Mouse (Mus musculus) heart, embryonic 12.5 days (tissue): ENCODE measurements at regions not wholly inside any gene's neighbourhood (a gene's known extent, or its start where the extent isn't known, plus 50 kb on each side); places are given as distances from the start of the nearest gene placed in this dataset.

Source experiments
- ATAC-seq: fragments of 200-750 bp; cut with Nextera tagmentation; 2 replicates; pipeline ENCODE4 v1.8.0; 2017; ENCODE audit warnings: moderate TSS enrichment, moderate library complexity; ENCODE audit not compliant: insufficient number of reproducible peaks, low FRiP score
- H3K27ac ChIP-seq: fragments of 300-500 bp; sonication (generic); 2 replicates; pipeline ENCODE4 v1.5.1; 2016; ENCODE audit warnings: mild to moderate bottlenecking, moderate library complexity; ENCODE audit not compliant: poor library complexity, severe bottlenecking
- H3K27me3 ChIP-seq: fragments of 300-500 bp; sonication (generic); replicated peaks from 2 replicates; pipeline ENCODE4 v1.6.1; 2016; ENCODE audit warnings: mild to moderate bottlenecking, moderate library complexity
- H3K36me3 ChIP-seq: fragments of 300-500 bp; sonication (generic); 2 replicates; pipeline ENCODE4 v1.6.1; 2016; ENCODE audit warnings: mild to moderate bottlenecking, moderate library complexity
- H3K4me1 ChIP-seq: fragments of 300-500 bp; sonication (generic); replicated peaks from 2 replicates; pipeline ENCODE4 v1.6.1; 2016; ENCODE audit warnings: mild to moderate bottlenecking
- H3K4me2 ChIP-seq: fragments of 300-500 bp; sonication (generic); 2 replicates; pipeline ENCODE4 v1.6.1; 2016; ENCODE audit warnings: mild to moderate bottlenecking, moderate library complexity
- H3K4me3 ChIP-seq: fragments of 300-500 bp; sonication (generic); 2 replicates; pipeline ENCODE4 v1.5.1; 2016; ENCODE audit warnings: mild to moderate bottlenecking
- H3K9ac ChIP-seq: fragments of 300-500 bp; sonication (generic); 2 replicates; pipeline ENCODE4 v1.6.1; 2016; ENCODE audit warnings: mild to moderate bottlenecking, moderate library complexity
- H3K9me3 ChIP-seq: fragments of 300-500 bp; sonication (generic); replicated peaks from 2 replicates; pipeline ENCODE4 v1.6.1; 2016; ENCODE audit warnings: mild to moderate bottlenecking, moderate library complexity
- WGBS: fragments of 180-500 bp; shearing (Covaris S2); methylation state at CpG from one replicate; pipeline ENCODE4 v1.1.7; 2016; 5-methylcytosine and 5-hydroxymethylcytosine counted together

- H3K27me3 ChIP-seq = no peaks in the 10 kb centered on the region
- H3K4me2 ChIP-seq = no peak overlapping the region
- H3K36me3 ChIP-seq = no peaks in the 10 kb centered on the region
- H3K9ac ChIP-seq = no peak overlapping the region
- no peak overlapping the region for H3K4me3 ChIP-seq
- H3K27ac ChIP-seq = no peak overlapping the region
- peaks cover 8% of the 10 kb centered on the region; the same call in 1 of the 2 replicates for H3K4me1 ChIP-seq
- no peak for ATAC-seq
- 75% methylated on average over 3 of the region's 3 CpGs for whole genome bisulfite sequencing
- 0 out of 2 replicates have a peak, but pooled peaks cover under 1% of the 10 kb centered on the region for H3K9me3 ChIP-seq
Observed at GRCm38 (mm10) chr19:15517853-15518252, 429.3 kb downstream of the Psat1 start.

DNA sequence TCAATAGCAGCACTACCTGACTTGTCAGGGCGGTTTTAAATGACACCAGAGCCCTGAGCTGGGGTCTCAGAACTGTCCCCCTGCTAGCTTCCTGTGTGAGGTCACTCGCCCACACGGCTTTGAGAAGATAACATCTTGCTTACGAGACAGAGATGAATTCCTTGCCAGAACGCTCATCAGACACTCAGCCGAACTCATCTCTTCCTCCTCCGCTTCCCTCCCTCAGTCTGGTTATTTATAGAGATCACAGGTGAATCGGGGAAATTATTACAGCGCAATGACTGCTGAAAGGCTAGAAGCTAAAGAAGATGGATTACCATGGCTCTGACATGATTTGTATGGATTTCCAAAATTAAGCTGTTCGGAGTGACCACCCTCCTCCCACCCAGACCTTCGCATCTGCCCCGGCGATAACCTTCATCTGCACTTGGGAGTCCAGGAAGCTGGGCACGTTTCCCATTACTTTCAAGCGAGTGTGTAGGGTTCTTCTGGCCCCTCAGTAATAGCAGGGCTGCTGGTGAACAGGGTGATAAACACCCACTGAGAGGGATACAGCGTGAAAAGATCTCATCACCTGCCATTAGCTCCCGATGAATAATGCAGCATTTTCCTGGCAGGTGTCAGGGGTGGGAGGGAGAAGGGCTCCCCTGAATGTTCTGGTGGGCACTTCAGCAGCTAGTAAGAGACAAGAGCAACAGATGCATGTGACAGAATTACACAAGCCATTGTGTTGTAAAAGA, 430.4 kb downstream of the Psat1 start:
- no peak for ATAC-seq
- Histone ChIP-seq H3K27me3 (no peaks in the 10 kb centered on the region), H3K9ac (no peak overlapping the region), H3K36me3 (no peaks in the 10 kb centered on the region), H3K27ac (no peak overlapping the region), H3K4me1 (peaks cover 8% of the 10 kb centered on the region; the same call in 1 of the 2 replicates), H3K4me3 (no peak overlapping the region), H3K4me2 (peak overlapping the region; percentile 18; the same call in 1 of the 2 replicates), H3K9me3 (no peaks in the 10 kb centered on the region)
- WGBS = 30% methylated on average over 17 of the region's 17 CpGs

DNA sequence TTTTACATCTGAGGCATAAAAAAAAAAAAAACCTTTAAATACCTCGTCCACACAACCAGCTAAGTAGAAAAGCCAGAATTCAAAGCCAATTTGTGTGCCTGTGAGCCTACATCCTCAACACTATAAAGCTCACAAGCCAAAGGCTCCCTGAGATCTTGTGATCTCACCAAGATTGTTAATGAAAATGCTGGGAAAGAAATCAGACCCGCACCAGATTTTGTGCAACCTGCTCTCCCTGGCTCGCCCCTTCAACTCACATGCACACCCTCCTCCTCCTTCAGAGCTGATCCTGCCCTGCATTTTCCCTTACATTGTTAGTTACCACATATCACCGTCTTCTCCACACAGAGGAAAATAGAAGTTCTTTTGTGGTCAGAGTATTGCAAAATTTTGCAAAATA, 433.9 kb downstream of the Psat1 start:
- Histone ChIP-seq H3K4me3 (no peak overlapping the region), H3K9me3 (no peaks in the 10 kb centered on the region), H3K4me2 (no peak overlapping the region), H3K27ac (no peak overlapping the region), H3K36me3 (no peaks in the 10 kb centered on the region), H3K4me1 (peaks cover 8% of the 10 kb centered on the region; the same call in 1 of the 2 replicates), H3K27me3 (no peaks in the 10 kb centered on the region), H3K9ac (no peak overlapping the region)
- 80% methylated on average over 4 of the region's 4 CpGs for WGBS
- ATAC-seq = no peak

DNA sequence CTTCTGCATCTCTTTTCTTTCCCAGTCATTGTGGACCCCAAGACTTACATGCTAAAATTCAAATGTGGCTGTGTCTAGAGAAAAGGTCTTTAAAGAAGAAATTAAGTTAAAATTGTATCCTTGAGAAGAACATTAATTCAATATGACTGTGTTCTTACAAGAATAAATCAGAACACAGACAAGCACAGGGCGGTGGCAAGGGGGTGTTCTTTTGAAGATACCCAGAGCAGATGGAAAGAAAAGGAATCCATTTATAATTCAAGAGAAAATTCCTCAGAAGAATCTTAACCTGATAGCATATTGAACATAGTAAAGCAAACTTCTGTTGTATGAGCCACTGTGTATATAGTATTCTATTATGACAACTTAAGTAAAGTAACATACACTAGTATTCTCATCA, 436.7 kb downstream of the Psat1 start:
- WGBS = 77% methylated on average over 1 of the region's 1 CpGs

GRCm38 (mm10) chr19:15502985-15503354, 444.2 kb downstream of the Psat1 start:
- H3K9ac ChIP-seq = no peak overlapping the region
- no peak for ATAC-seq
- H3K27ac ChIP-seq = no peak overlapping the region
- 74% methylated on average over 1 of the region's 1 CpGs for WGBS
- no peaks in the 10 kb centered on the region for H3K9me3 ChIP-seq
- H3K27me3 ChIP-seq = no peaks in the 10 kb centered on the region
- H3K4me3 ChIP-seq = no peak overlapping the region
- no peak overlapping the region for H3K4me2 ChIP-seq
- no peaks in the 10 kb centered on the region for H3K4me1 ChIP-seq
- no peaks in the 10 kb centered on the region for H3K36me3 ChIP-seq

More for the DNA sequence above, 436.7 kb downstream of the Psat1 start:
- Histone ChIP-seq H3K9me3 (no peaks in the 10 kb centered on the region), H3K4me1 (no peaks in the 10 kb centered on the region), H3K27ac (no peak overlapping the region), H3K36me3 (no peaks in the 10 kb centered on the region), H3K27me3 (no peaks in the 10 kb centered on the region), H3K9ac (no peak overlapping the region), H3K4me3 (no peak overlapping the region), H3K4me2 (no peak overlapping the region)
- ATAC-seq = no peak

DNA sequence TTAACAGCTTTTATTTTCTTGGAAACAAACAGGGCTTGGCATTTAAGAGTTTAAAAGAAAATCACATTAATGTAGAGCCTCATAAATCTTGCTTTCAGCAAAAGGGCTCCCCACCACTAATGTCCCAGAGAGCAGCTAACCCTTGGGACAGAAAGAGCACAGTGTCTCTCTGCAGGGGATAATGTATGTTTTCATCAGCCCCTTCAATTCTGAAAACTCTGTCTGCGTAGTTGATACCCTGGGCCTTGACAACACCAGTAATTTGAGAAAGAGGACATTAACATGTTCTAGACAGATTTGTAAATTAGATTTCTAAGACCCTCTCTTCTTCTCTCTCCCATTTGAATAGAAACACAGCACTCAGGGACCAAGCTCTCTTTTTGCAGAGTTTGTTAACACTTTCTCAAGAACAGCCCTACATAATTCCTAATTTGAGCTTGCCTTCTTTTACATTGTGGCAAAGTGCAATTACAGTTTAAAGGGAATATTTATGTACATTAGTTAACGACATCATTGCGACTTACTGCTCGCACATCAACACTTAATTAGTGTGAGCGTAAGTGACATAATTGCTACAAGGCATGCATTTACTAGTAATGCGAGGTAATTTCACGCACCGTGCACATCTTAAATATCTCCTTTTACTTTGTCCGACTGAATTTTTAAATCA, 444.7 kb downstream of the Psat1 start:
- ATAC-seq = no peak
- no peak overlapping the region for H3K27ac ChIP-seq
- 81% methylated on average over 9 of the region's 9 CpGs for WGBS
- no peaks in the 10 kb centered on the region for H3K9me3 ChIP-seq
- no peak overlapping the region for H3K4me3 ChIP-seq
- no peak overlapping the region for H3K4me2 ChIP-seq
- no peaks in the 10 kb centered on the region for H3K4me1 ChIP-seq
- no peaks in the 10 kb centered on the region for H3K27me3 ChIP-seq
- H3K36me3 ChIP-seq = no peaks in the 10 kb centered on the region
- no peak overlapping the region for H3K9ac ChIP-seq

DNA sequence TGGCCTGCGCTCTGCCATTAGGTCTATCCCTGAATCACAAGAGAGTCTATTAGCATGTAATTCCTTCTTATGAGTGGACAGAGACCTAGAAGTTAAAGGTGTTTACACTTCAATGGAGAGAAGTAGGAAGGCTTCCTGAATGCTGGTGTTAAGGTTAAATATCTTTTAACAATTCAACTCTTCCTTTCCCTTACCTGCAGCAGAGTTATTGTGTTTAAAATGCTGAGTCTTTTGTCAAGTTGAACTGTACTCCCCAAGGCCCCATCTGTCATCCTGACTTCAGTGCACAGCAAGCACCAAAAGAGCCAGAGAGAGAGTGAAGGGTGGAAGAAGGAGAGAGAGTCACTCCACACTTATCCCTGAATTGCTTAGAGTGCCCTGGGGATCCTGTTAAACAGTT, 451.6 kb downstream of the Psat1 start:
- WGBS = 76% methylated on average over 1 of the region's 1 CpGs
- Histone ChIP-seq H3K4me1 (no peaks in the 10 kb centered on the region), H3K36me3 (no peaks in the 10 kb centered on the region), H3K27me3 (no peaks in the 10 kb centered on the region), H3K4me3 (no peak overlapping the region), H3K9me3 (no peaks in the 10 kb centered on the region), H3K4me2 (no peak overlapping the region), H3K27ac (no peak overlapping the region), H3K9ac (no peak overlapping the region)
- no peak for ATAC-seq

- no peak overlapping the region for H3K27ac ChIP-seq
- H3K4me3 ChIP-seq = no peak overlapping the region
- WGBS = 77% methylated on average over 5 of the region's 5 CpGs
- no peaks in the 10 kb centered on the region for H3K36me3 ChIP-seq
- no peak for ATAC-seq
- H3K27me3 ChIP-seq = no peaks in the 10 kb centered on the region
- H3K9me3 ChIP-seq = no peaks in the 10 kb centered on the region
- H3K4me2 ChIP-seq = no peak overlapping the region
- no peaks in the 10 kb centered on the region for H3K4me1 ChIP-seq
- no peak overlapping the region for H3K9ac ChIP-seq
Observed at GRCm38 (mm10) chr19:15487576-15487975, 459.6 kb downstream of the Psat1 start.

DNA sequence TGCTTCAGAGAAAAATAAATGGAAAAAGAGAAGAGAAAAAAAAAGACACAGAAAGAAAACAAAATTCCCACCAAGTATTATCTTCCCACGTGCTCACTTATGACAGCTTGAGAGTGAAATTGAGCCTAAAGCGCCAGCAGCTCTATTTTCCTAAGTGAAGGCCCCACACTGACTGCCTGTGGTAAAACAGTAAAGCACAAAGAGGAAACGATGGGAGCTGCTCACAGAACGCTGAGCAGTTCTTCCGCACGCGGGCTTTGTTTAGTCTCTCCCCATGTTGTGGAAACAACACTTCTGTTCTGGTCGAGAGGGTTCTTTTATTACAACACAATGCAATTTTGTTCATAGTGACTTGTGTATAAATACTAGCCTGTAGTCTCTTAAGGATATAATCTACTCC, 465.5 kb downstream of the Psat1 start:
- no peak overlapping the region for H3K27ac ChIP-seq
- no peak overlapping the region for H3K4me3 ChIP-seq
- ATAC-seq = no peak
- no peaks in the 10 kb centered on the region; the same call in 1 of the 2 replicates for H3K9me3 ChIP-seq
- 69% methylated on average over 8 of the region's 8 CpGs for WGBS
- no peak overlapping the region for H3K9ac ChIP-seq
- H3K4me1 ChIP-seq = no peaks in the 10 kb centered on the region
- no peak overlapping the region for H3K4me2 ChIP-seq
- no peaks in the 10 kb centered on the region for H3K36me3 ChIP-seq
- H3K27me3 ChIP-seq = no peaks in the 10 kb centered on the region

GRCm38 (mm10) chr19:15469541-15469940, 477.6 kb downstream of the Psat1 start:
- Histone ChIP-seq H3K4me2 (no peak overlapping the region), H3K9me3 (no peaks in the 10 kb centered on the region), H3K9ac (no peak overlapping the region), H3K4me3 (no peak overlapping the region), H3K4me1 (0 out of 2 replicates have a peak, but pooled peaks cover 3% of the 10 kb centered on the region), H3K36me3 (no peaks in the 10 kb centered on the region), H3K27ac (no peak overlapping the region), H3K27me3 (no peaks in the 10 kb centered on the region)
- no peak for ATAC-seq
- 85% methylated on average over 10 of the region's 10 CpGs for WGBS

- 80% methylated on average over 8 of the region's 8 CpGs for WGBS
- no peaks in the 10 kb centered on the region for H3K27me3 ChIP-seq
- no peak for ATAC-seq
- H3K4me3 ChIP-seq = no peak overlapping the region
- H3K9ac ChIP-seq = no peak overlapping the region
- no peak overlapping the region for H3K4me2 ChIP-seq
- H3K36me3 ChIP-seq = no peaks in the 10 kb centered on the region
- 0 out of 2 replicates have a peak, but pooled peaks cover 3% of the 10 kb centered on the region for H3K4me1 ChIP-seq
- no peaks in the 10 kb centered on the region for H3K9me3 ChIP-seq
- H3K27ac ChIP-seq = no peak overlapping the region
Observed at GRCm38 (mm10) chr19:15466713-15467112, 480.4 kb downstream of the Psat1 start.
